ENCODE assay signal across 10 mouse cellular contexts in the genomic region with DNA sequence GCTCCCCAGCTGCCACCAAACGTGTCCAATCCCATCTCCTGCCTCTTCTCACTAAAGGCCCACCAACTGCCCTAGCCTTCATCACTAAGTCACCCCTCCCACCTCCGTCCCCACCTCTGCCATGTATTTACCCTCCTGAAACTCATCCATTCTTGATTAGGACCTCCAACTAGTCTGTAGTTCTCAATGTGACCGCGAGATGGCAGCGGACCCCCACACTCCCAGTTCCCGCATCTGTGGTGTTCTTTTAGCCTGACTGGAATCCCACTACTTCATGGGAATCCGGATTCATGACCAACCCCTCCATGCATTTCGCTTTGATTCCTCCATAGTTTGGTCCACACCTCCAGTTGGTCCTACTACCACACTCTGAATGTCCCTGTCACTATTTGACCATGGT. TPM values are rescaled to one million over a fixed set of nuclear protein-coding genes. Genes with fewer than 3 reads are reported as not detected.
DNase-seq lines count a peak whose midpoint lies in the region; ATAC-seq lines count a peak whose summit lies in the region.
"Had no signal": no experiment of that assay in that cellular context is flagged by ENCODE, and none has a peak within 500 bp of the region (broad histone marks: within the 10 kb centered on the region; RNA-seq: fewer than 3 reads in every experiment).

No protein-coding gene starts in this region.

- H3K27ac ChIP-seq in kidney, embryonic 14.5 days (ENCODE audit: low read depth, low read length) = no peak overlapping the region
- no peak overlapping the region for H3K27ac ChIP-seq in hindbrain, embryonic 14.5 days
- H3K27ac ChIP-seq in limb, embryonic 11.5 days (replicated peaks; ENCODE audit: low read depth, low read length) = no peak overlapping the region
- no peak overlapping the region for H3K27ac ChIP-seq in neural tube, embryonic 14.5 days (ENCODE audit: low read depth, low read length)
- H3K27ac ChIP-seq: embryonic facial prominence, embryonic 13.5 days; midbrain, embryonic 12.5 days had no signal

- H3K36me3 ChIP-seq in kidney, embryonic 14.5 days (ENCODE audit: control insufficient read depth, insufficient read depth, low read length) = no peaks in the 10 kb centered on the region
- H3K36me3 ChIP-seq in hindbrain, embryonic 14.5 days (replicated peaks; ENCODE audit: control insufficient read depth, insufficient read depth) = peaks cover 53% of the 10 kb centered on the region
- H3K36me3 ChIP-seq in limb, embryonic 11.5 days (ENCODE audit: control insufficient read depth, insufficient read depth, low read length) = no peaks in the 10 kb centered on the region
- H3K36me3 ChIP-seq in neural tube, embryonic 14.5 days (ENCODE audit: control insufficient read depth, insufficient read depth, low read length) = peaks cover 28% of the 10 kb centered on the region
- H3K36me3 ChIP-seq: embryonic facial prominence, embryonic 13.5 days had no signal

- peaks cover 60% of the 10 kb centered on the region for H3K27me3 ChIP-seq in kidney, embryonic 14.5 days (ENCODE audit: control insufficient read depth, insufficient read depth, low read length)
- H3K27me3 ChIP-seq in hindbrain, embryonic 14.5 days (ENCODE audit: control insufficient read depth, insufficient read depth, low read length) = peaks cover 28% of the 10 kb centered on the region; the same call in 1 of the 2 replicates
- peaks cover 53% of the 10 kb centered on the region for H3K27me3 ChIP-seq in limb, embryonic 11.5 days (ENCODE audit: control insufficient read depth, insufficient read depth, low read length)
- peaks cover 7% of the 10 kb centered on the region; the same call in 1 of the 2 replicates for H3K27me3 ChIP-seq in neural tube, embryonic 14.5 days (ENCODE audit: control insufficient read depth, insufficient read depth, low read length)

- no peak for ATAC-seq in kidney, embryonic 14.5 days (ENCODE audit: low FRiP score, low TSS enrichment)
- peak; percentile 24; the same call in 1 of the 2 replicates for ATAC-seq in hindbrain, embryonic 14.5 days (ENCODE audit: low FRiP score)
- no peak for ATAC-seq in limb, embryonic 11.5 days (ENCODE audit: insufficient number of reproducible peaks, low FRiP score, low TSS enrichment, low read depth)
- ATAC-seq in neural tube, embryonic 14.5 days (ENCODE audit: low read depth) = peak; percentile 22; the same call in 1 of the 2 replicates

- H3K9ac ChIP-seq in kidney, embryonic 14.5 days (ENCODE audit: low read depth, low read length) = no peak overlapping the region
- no peak overlapping the region for H3K9ac ChIP-seq in hindbrain, embryonic 14.5 days
- no peak overlapping the region for H3K9ac ChIP-seq in limb, embryonic 11.5 days (ENCODE audit: low read length)
- no peak overlapping the region for H3K9ac ChIP-seq in neural tube, embryonic 14.5 days (replicated peaks; ENCODE audit: low read depth, low read length)
- H3K9ac ChIP-seq: embryonic facial prominence, embryonic 13.5 days; midbrain, embryonic 12.5 days had no signal

- peak; percentile 50 for DNase-seq in kidney, adult 11 months
- DNase-seq in adrenal gland, adult (ENCODE audit: inconsistent age in 2 of 2, low spot score in 1 of 2) = peak; percentile 71 to 92
- peak; percentile 79 for DNase-seq in embryo, embryonic 11 days
- DNase-seq in hindbrain, embryonic 14.5 days (ENCODE audit: low spot score) = peak; percentile 83
- DNase-seq in limb, embryonic 11.5 days (ENCODE audit: low spot score) = peak; percentile 89
- peak; percentile 48 to 59 for DNase-seq in thymus, postnatal 36 days

- H3K4me3 ChIP-seq in kidney, embryonic 14.5 days (ENCODE audit: low read length) = no peak overlapping the region
- H3K4me3 ChIP-seq in hindbrain, embryonic 14.5 days (replicated peaks; ENCODE audit: low read length) = no peak overlapping the region
- no peak overlapping the region for H3K4me3 ChIP-seq in limb, embryonic 11.5 days (ENCODE audit: low read depth, low read length)
- no peak overlapping the region for H3K4me3 ChIP-seq in neural tube, embryonic 14.5 days (ENCODE audit: low read depth, low read length)
- H3K4me3 ChIP-seq: embryonic facial prominence, embryonic 13.5 days; midbrain, embryonic 12.5 days had no signal

- H3K9me3 ChIP-seq in kidney, embryonic 14.5 days (ENCODE audit: control insufficient read depth, low read length) = no peaks in the 10 kb centered on the region; the same call in none of the 2 replicates
- H3K9me3 ChIP-seq in hindbrain, embryonic 14.5 days (ENCODE audit: control insufficient read depth, low read length) = no peaks in the 10 kb centered on the region
- H3K9me3 ChIP-seq in limb, embryonic 11.5 days (ENCODE audit: control insufficient read depth, low read length) = no peaks in the 10 kb centered on the region
- H3K9me3 ChIP-seq in neural tube, embryonic 14.5 days (ENCODE audit: control insufficient read depth, low read length) = no peaks in the 10 kb centered on the region
- H3K9me3 ChIP-seq: embryonic facial prominence, embryonic 13.5 days; midbrain, embryonic 12.5 days had no signal

- H3K4me2 ChIP-seq in kidney, embryonic 14.5 days (replicated peaks; ENCODE audit: low read depth, low read length) = no peak overlapping the region
- H3K4me2 ChIP-seq in hindbrain, embryonic 14.5 days (replicated peaks) = no peak overlapping the region
- H3K4me2 ChIP-seq in limb, embryonic 11.5 days (ENCODE audit: low read depth, severe bottlenecking) = no peak overlapping the region
- H3K4me2 ChIP-seq in neural tube, embryonic 14.5 days (ENCODE audit: low read depth, low read length) = no peak overlapping the region
- H3K4me2 ChIP-seq: embryonic facial prominence, embryonic 13.5 days; midbrain, embryonic 12.5 days had no signal

- no peaks in the 10 kb centered on the region for H3K4me1 ChIP-seq in kidney, embryonic 14.5 days (ENCODE audit: control insufficient read depth, insufficient read depth, low read length)
- 0 out of 2 replicates have a peak, but pooled peaks cover 11% of the 10 kb centered on the region for H3K4me1 ChIP-seq in hindbrain, embryonic 14.5 days (replicated peaks; ENCODE audit: control insufficient read depth, insufficient read depth, low read length)
- peaks cover 4% of the 10 kb centered on the region; the same call in 1 of the 2 replicates for H3K4me1 ChIP-seq in limb, embryonic 11.5 days (ENCODE audit: control insufficient read depth, insufficient read depth, low read length)
- H3K4me1 ChIP-seq in neural tube, embryonic 14.5 days (ENCODE audit: control insufficient read depth, insufficient read depth, low read length) = peaks cover 7% of the 10 kb centered on the region

- WGBS in kidney, embryonic 14.5 days = 5% methylated on average over 8 of the region's 8 CpGs
- 4% methylated on average over 8 of the region's 8 CpGs for WGBS in hindbrain, embryonic 14.5 days
- WGBS in limb, embryonic 11.5 days = 6% methylated on average over 8 of the region's 8 CpGs
- 6% methylated on average over 8 of the region's 8 CpGs for WGBS in neural tube, embryonic 14.5 days

RNA-seq across cellular contexts. Expression of a gene that starts 9.4 kb away (rescaled TPM):
- 1.4 and 1.7 TPM in 2 replicates for polyA plus RNA-seq in kidney, embryonic 14.5 days (2014; fragmentation: Nextera tagmentation; extraction: Ambion mirVana)
- polyA plus RNA-seq in hindbrain, embryonic 14.5 days (2014; fragmentation: Nextera tagmentation; extraction: Ambion mirVana) = 52.0 and 55.1 TPM in 2 replicates
- polyA plus RNA-seq in limb, embryonic 11.5 days (2014; fragmentation: Nextera tagmentation; extraction: Ambion mirVana) = 2.2 and 2.5 TPM in 2 replicates
- 54.3 and 56.1 TPM in 2 replicates for polyA plus RNA-seq in neural tube, embryonic 14.5 days (2014; fragmentation: Nextera tagmentation; extraction: Ambion mirVana)

RNA-seq across cellular contexts. Expression of a gene that starts 10.7 kb away (rescaled TPM):
- 0.73 and 0.84 TPM in 2 replicates for polyA plus RNA-seq in kidney, embryonic 14.5 days (2014; fragmentation: Nextera tagmentation; extraction: Ambion mirVana)
- polyA plus RNA-seq in hindbrain, embryonic 14.5 days (2014; fragmentation: Nextera tagmentation; extraction: Ambion mirVana) = 178 and 201 TPM in 2 replicates
- 0.41 TPM in 1 of 2 replicates, not detected in the other for polyA plus RNA-seq in limb, embryonic 11.5 days (2014; fragmentation: Nextera tagmentation; extraction: Ambion mirVana)
- 91.3 and 227 TPM in 2 replicates for polyA plus RNA-seq in neural tube, embryonic 14.5 days (2014; fragmentation: Nextera tagmentation; extraction: Ambion mirVana)

RNA-seq across cellular contexts. Expression of a gene that starts 15.1 kb away (rescaled TPM):
- polyA plus RNA-seq in kidney, embryonic 14.5 days (2014; fragmentation: Nextera tagmentation; extraction: Ambion mirVana) = not detected in 2 replicates
- polyA plus RNA-seq in hindbrain, embryonic 14.5 days (2014; fragmentation: Nextera tagmentation; extraction: Ambion mirVana) = 0.21 TPM in 1 of 2 replicates, not detected in the other
- polyA plus RNA-seq in limb, embryonic 11.5 days (2014; fragmentation: Nextera tagmentation; extraction: Ambion mirVana) = not detected in 2 replicates
- not detected in 2 replicates for polyA plus RNA-seq in neural tube, embryonic 14.5 days (2014; fragmentation: Nextera tagmentation; extraction: Ambion mirVana)
- polyA plus RNA-seq: embryonic facial prominence, embryonic 13.5 days; midbrain, embryonic 12.5 days had no signal

RNA-seq across cellular contexts. Expression of a gene that starts 22.7 kb away (rescaled TPM):
- 13.1 and 18.5 TPM in 2 replicates for polyA plus RNA-seq in kidney, embryonic 14.5 days (2014; fragmentation: Nextera tagmentation; extraction: Ambion mirVana)
- polyA plus RNA-seq in hindbrain, embryonic 14.5 days (2014; fragmentation: Nextera tagmentation; extraction: Ambion mirVana) = 25.2 and 25.5 TPM in 2 replicates
- 14.9 and 16.2 TPM in 2 replicates for polyA plus RNA-seq in limb, embryonic 11.5 days (2014; fragmentation: Nextera tagmentation; extraction: Ambion mirVana)
- 26.1 and 27.6 TPM in 2 replicates for polyA plus RNA-seq in neural tube, embryonic 14.5 days (2014; fragmentation: Nextera tagmentation; extraction: Ambion mirVana)

RNA-seq across cellular contexts. Expression of a gene that starts 23.8 kb away (rescaled TPM):
- 61.2 and 63.6 TPM in 2 replicates for polyA plus RNA-seq in kidney, embryonic 14.5 days (2014; fragmentation: Nextera tagmentation; extraction: Ambion mirVana)
- polyA plus RNA-seq in hindbrain, embryonic 14.5 days (2014; fragmentation: Nextera tagmentation; extraction: Ambion mirVana) = 96.1 and 101 TPM in 2 replicates
- polyA plus RNA-seq in limb, embryonic 11.5 days (2014; fragmentation: Nextera tagmentation; extraction: Ambion mirVana) = 62.0 and 66.5 TPM in 2 replicates
- polyA plus RNA-seq in neural tube, embryonic 14.5 days (2014; fragmentation: Nextera tagmentation; extraction: Ambion mirVana) = 104 and 108 TPM in 2 replicates

Comparison
In these comparisons a context has a peak if more than half of its experiments do, and no peak if none do; other contexts are left out.
1. ATAC-seq: peak in hindbrain, embryonic 14.5 days (single experiment) and neural tube, embryonic 14.5 days (single experiment); none in kidney, embryonic 14.5 days (single experiment) and limb, embryonic 11.5 days (single experiment).
2. RNA of a gene that starts 9.4 kb away (polyA plus RNA-seq): 54.3 to 56.1 TPM in neural tube, embryonic 14.5 days and 52.0 to 55.1 TPM in hindbrain, embryonic 14.5 days; 2.2 to 2.5 TPM in limb, embryonic 11.5 days and 1.4 to 1.7 TPM in kidney, embryonic 14.5 days; every median in the first group is over 10 times any median in the second.
3. RNA of a gene that starts 10.7 kb away (polyA plus RNA-seq): 178 to 201 TPM in hindbrain, embryonic 14.5 days and 91.3 to 227 TPM in neural tube, embryonic 14.5 days; 0.73 to 0.84 TPM in kidney, embryonic 14.5 days and 0.41 TPM in limb, embryonic 11.5 days; every median in the first group is over 10 times any median in the second.
4. Peak in every context shown above with its lines, with median percentiles within 50 percentile points of each other: DNase-seq.